In genomic region chr8:121059098-121059497, GRCm38 (mm10) we compare ENCODE assay signal across 14 mouse cellular contexts. TPM values are rescaled to one million over a fixed set of nuclear protein-coding genes. Genes with fewer than 3 reads are reported as not detected.
DNase-seq lines count a peak whose midpoint lies in the region; ATAC-seq and TF ChIP-seq lines count a peak whose summit lies in the region.
"Had no signal": no experiment of that assay in that cellular context is flagged by ENCODE, and none has a peak within 500 bp of the region (broad histone marks: within the 10 kb centered on the region; RNA-seq: fewer than 3 reads in every experiment).

No protein-coding gene starts in this region.

- peak; percentile 66 to 91 for DNase-seq in left cerebral cortex, postnatal 14 days (ENCODE audit: low spot score in 2 of 2)
- DNase-seq in left cerebral cortex, postnatal 4 days: no peak
- DNase-seq in hindbrain, postnatal 0 days (ENCODE audit: low spot score): peak; percentile 76
- peak; percentile 76 to 92 for DNase-seq in right cerebral cortex, postnatal 10 days (ENCODE audit: low spot score in 2 of 2)
- no peak for DNase-seq in liver
- no peak for DNase-seq in ovary, postnatal 36 days (ENCODE audit: low spot score)
- DNase-seq: cerebellum, postnatal 25 days; heart, adult 11 months; kidney, postnatal 14 days; thymus, postnatal 14 days had no signal

- intact Hi-C loops in left cerebral cortex, postnatal 14 days (cut with DNase I): no loop called here
- intact Hi-C loops in left cerebral cortex, postnatal 4 days (cut with DNase I): no loop called here

- no peaks in the 10 kb centered on the region for H3K27me3 ChIP-seq in forebrain, embryonic 15.5 days
- H3K27me3 ChIP-seq in hindbrain, postnatal 0 days (ENCODE audit: insufficient read depth, low read length): no peaks in the 10 kb centered on the region

- no peak overlapping the region for H3K4me3 ChIP-seq in forebrain, embryonic 15.5 days
- no peak overlapping the region for H3K4me3 ChIP-seq in hindbrain, postnatal 0 days (ENCODE audit: low read length)
- H3K4me3 ChIP-seq: myocyte had no signal

- no peaks in the 10 kb centered on the region for H3K36me3 ChIP-seq in forebrain, embryonic 15.5 days
- no peaks in the 10 kb centered on the region for H3K36me3 ChIP-seq in hindbrain, postnatal 0 days (ENCODE audit: insufficient read depth, low read length)

- no peak overlapping the region for H3K4me2 ChIP-seq in forebrain, embryonic 15.5 days (replicated peaks)
- H3K4me2 ChIP-seq in hindbrain, postnatal 0 days (ENCODE audit: low read depth, low read length): no peak overlapping the region

- no peak for TF ChIP-seq CTCF in hindbrain, postnatal 0 days (IDR thresholded peaks at IDR 0.05; ENCODE audit: low read depth)

- H3K9me3 ChIP-seq in forebrain, embryonic 15.5 days: no peaks in the 10 kb centered on the region
- no peaks in the 10 kb centered on the region for H3K9me3 ChIP-seq in hindbrain, postnatal 0 days (ENCODE audit: low read length)

- peaks cover 13% of the 10 kb centered on the region; the same call in 1 of the 2 replicates for H3K4me1 ChIP-seq in forebrain, embryonic 15.5 days
- no peaks in the 10 kb centered on the region for H3K4me1 ChIP-seq in hindbrain, postnatal 0 days (ENCODE audit: insufficient read depth, low read length)

- ATAC-seq in forebrain, embryonic 15.5 days (replicated peaks): peak; percentile 85; the same call in 1 of the 2 replicates
- ATAC-seq in hindbrain, postnatal 0 days: peak; percentile 84
- ATAC-seq: intestine, embryonic 16.5 days had no signal

- 61% methylated on average over 7 of the region's 7 CpGs for WGBS in forebrain, embryonic 15.5 days
- WGBS in hindbrain, postnatal 0 days: 36% methylated on average over 7 of the region's 7 CpGs

- no peak overlapping the region for H3K27ac ChIP-seq in forebrain, embryonic 15.5 days (replicated peaks)
- H3K27ac ChIP-seq in hindbrain, postnatal 0 days: no peak overlapping the region
- H3K27ac ChIP-seq: liver, embryonic 14.5 days had no signal

- H3K9ac ChIP-seq in forebrain, embryonic 15.5 days (replicated peaks): no peak overlapping the region
- H3K9ac ChIP-seq in hindbrain, postnatal 0 days (replicated peaks; ENCODE audit: low read length): no peak overlapping the region
- H3K9ac ChIP-seq: liver, embryonic 14.5 days had no signal

RNA-seq across cellular contexts. Expression of gene Foxf1, which starts 25.1 kb away (rescaled TPM):
- total RNA-seq in left cerebral cortex, postnatal 14 days (2021): 1 to 10 TPM; 1.0 to 1.4 TPM
- total RNA-seq in left cerebral cortex, postnatal 4 days (2021): 1 to 10 TPM; 1.7 TPM
- polyA plus RNA-seq in forebrain, embryonic 15.5 days (2015; fragmentation: Nextera tagmentation; extraction: Ambion mirVana): 0.54 and 0.87 TPM in 2 replicates
- 1.8 and 1.9 TPM in 2 replicates for total RNA-seq in hindbrain, postnatal 0 days (2014; rRNA removed)
- polyA plus RNA-seq in hindbrain, postnatal 0 days (2015; fragmentation: Nextera tagmentation; extraction: Ambion mirVana): 1.2 and 1.4 TPM in 2 replicates
- polyA plus RNA-seq: myocyte had no signal

RNA-seq across cellular contexts. Expression of gene Mthfsd, which starts 49.1 kb away (rescaled TPM):
- 10 to 100 TPM; 27.0 to 33.4 TPM for total RNA-seq in left cerebral cortex, postnatal 14 days (2021)
- total RNA-seq in left cerebral cortex, postnatal 4 days (2021): 10 to 100 TPM; 23.2 to 26.6 TPM
- 49.8 and 55.4 TPM in 2 replicates for polyA plus RNA-seq in forebrain, embryonic 15.5 days (2015; fragmentation: Nextera tagmentation; extraction: Ambion mirVana)
- total RNA-seq in hindbrain, postnatal 0 days (2014; rRNA removed): 39.9 and 45.6 TPM in 2 replicates
- polyA plus RNA-seq in hindbrain, postnatal 0 days (2015; fragmentation: Nextera tagmentation; extraction: Ambion mirVana): 44.4 and 47.0 TPM in 2 replicates

RNA-seq across cellular contexts. Expression of gene Foxc2, which starts 56.9 kb away (rescaled TPM):
- 1 to 10 TPM; 2.7 to 3.5 TPM for total RNA-seq in left cerebral cortex, postnatal 14 days (2021)
- 1 to 10 TPM; 4.3 to 4.4 TPM for total RNA-seq in left cerebral cortex, postnatal 4 days (2021)
- 1.6 and 2.0 TPM in 2 replicates for polyA plus RNA-seq in forebrain, embryonic 15.5 days (2015; fragmentation: Nextera tagmentation; extraction: Ambion mirVana)
- 3.7 and 10.6 TPM in 2 replicates for total RNA-seq in hindbrain, postnatal 0 days (2014; rRNA removed)
- 2.8 and 3.6 TPM in 2 replicates for polyA plus RNA-seq in hindbrain, postnatal 0 days (2015; fragmentation: Nextera tagmentation; extraction: Ambion mirVana)

Comparison
In these comparisons a context has a peak if more than half of its experiments do, and no peak if none do; other contexts are left out.
1. DNase-seq: peak in left cerebral cortex, postnatal 14 days (2 of 2), hindbrain, postnatal 0 days (single experiment) and right cerebral cortex, postnatal 10 days (2 of 2); none in left cerebral cortex, postnatal 4 days (single experiment), liver (single experiment) and ovary, postnatal 36 days (single experiment).